Mouse (Mus musculus) lung, embryonic 16.5 days (tissue): ENCODE measurements at regions not wholly inside any gene's neighbourhood (a gene's known extent, or its start where the extent isn't known, plus 50 kb on each side); places are given as distances from the start of the nearest gene placed in this dataset.

ENCODE experiments used
- ATAC-seq: fragments of 200-750 bp; cut with Nextera tagmentation; 2 replicates; pipeline ENCODE4 v1.8.0; 2017; ENCODE audit warnings: low read depth, mild to moderate bottlenecking, moderate library complexity
- H3K27ac ChIP-seq: fragments of 300-500 bp; sonication (generic); 2 replicates; pipeline ENCODE4 v1.5.1; 2014; ENCODE audit warnings: mild to moderate bottlenecking, control low read depth, low read length
- H3K27me3 ChIP-seq: fragments of 300-500 bp; sonication (generic); 2 replicates; pipeline ENCODE4 v1.6.1; 2014; ENCODE audit warnings: low read depth, low read length, mixed read lengths; ENCODE audit not compliant: control insufficient read depth, insufficient read depth
- H3K36me3 ChIP-seq: fragments of 300-500 bp; sonication (generic); 2 replicates; pipeline ENCODE4 v1.6.1; 2014; ENCODE audit warnings: low read length; ENCODE audit not compliant: control insufficient read depth, insufficient read depth
- H3K4me1 ChIP-seq: fragments of 300-500 bp; sonication (generic); replicated peaks from 2 replicates; pipeline ENCODE4 v1.6.1; 2014; ENCODE audit warnings: low read length, mixed read lengths; ENCODE audit not compliant: control insufficient read depth, insufficient read depth
- H3K4me2 ChIP-seq: fragments of 300-500 bp; sonication (generic); 2 replicates; pipeline ENCODE4 v1.6.1; 2014; ENCODE audit warnings: low read depth, low read length, control low read depth
- H3K4me3 ChIP-seq: fragments of 300-500 bp; sonication (generic); 2 replicates; pipeline ENCODE4 v1.5.1; 2014; ENCODE audit warnings: mild to moderate bottlenecking, low read length, control low read depth
- H3K9ac ChIP-seq: fragments of 300-500 bp; sonication (generic); 2 replicates; pipeline ENCODE4 v1.6.1; 2014; ENCODE audit warnings: low read length, control low read depth
- H3K9me3 ChIP-seq: fragments of 300-500 bp; sonication (generic); 2 replicates; pipeline ENCODE4 v1.6.1; 2016; ENCODE audit warnings: low read length; ENCODE audit not compliant: control insufficient read depth
- WGBS: fragments of 180-500 bp; shearing (Covaris S2); extraction: QIAGEN DNeasy Blood & Tissue Kit; methylation state at CpG from one replicate; pipeline ENCODE4 v1.1.7; 2014; 5-methylcytosine and 5-hydroxymethylcytosine counted together

DNA sequence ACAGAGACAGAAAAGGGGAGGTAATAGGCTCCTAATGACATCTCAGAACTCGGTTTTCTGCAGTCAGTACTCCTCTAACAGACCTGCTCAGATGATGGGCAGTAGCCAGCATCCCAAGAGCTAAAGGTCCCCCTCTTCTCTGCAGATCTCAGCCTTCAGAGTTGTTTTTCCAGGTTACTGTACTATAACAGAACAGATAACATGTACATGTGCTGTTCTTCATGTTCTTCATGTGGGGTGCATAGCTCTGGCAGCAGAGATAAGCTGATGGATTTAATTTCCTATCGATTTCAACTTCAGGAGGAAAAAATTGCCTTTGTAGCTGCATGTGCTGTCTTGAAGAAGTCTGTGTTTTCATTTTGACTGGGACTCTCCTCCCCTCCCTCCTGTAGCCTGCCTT, 115.8 kb upstream of the Serp2 start:
- Histone ChIP-seq H3K27me3 (no peaks in the 10 kb centered on the region), H3K27ac (no peak overlapping the region), H3K36me3 (no peaks in the 10 kb centered on the region), H3K4me2 (no peak overlapping the region), H3K4me3 (no peak overlapping the region), H3K4me1 (peaks cover 23% of the 10 kb centered on the region), H3K9me3 (no peaks in the 10 kb centered on the region), H3K9ac (no peak overlapping the region)
- WGBS, result 67% methylated on average over 2 of the region's 2 CpGs
- no peak for ATAC-seq

DNA sequence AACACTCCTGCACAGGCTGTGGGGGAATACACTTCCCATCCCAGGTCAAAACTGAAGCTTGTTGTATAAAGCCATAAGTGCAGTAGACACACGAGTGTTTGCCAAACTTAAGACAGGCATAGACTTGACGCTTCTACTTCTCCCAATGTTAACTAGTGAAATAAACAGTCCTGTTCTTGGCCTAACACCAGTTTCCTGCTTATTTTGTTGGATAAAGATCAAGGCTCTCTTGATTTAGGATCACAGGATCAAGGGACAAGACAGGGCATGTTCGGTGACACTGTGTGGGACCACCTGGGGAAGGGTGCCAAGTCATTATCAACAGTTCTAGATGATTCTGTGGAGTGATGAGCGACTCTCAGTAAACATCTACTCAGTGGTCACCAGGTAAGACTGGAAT, 114.3 kb upstream of the Serp2 start:
- 40% methylated on average over 4 of the region's 4 CpGs for WGBS
- peak overlapping the region; percentile 41 for H3K27ac ChIP-seq
- H3K9ac ChIP-seq, result no peak overlapping the region
- H3K4me1 ChIP-seq, result peaks cover 23% of the 10 kb centered on the region
- ATAC-seq, result peak; percentile 49
- H3K4me2 ChIP-seq, result no peak overlapping the region
- H3K9me3 ChIP-seq, result no peaks in the 10 kb centered on the region
- no peaks in the 10 kb centered on the region for H3K27me3 ChIP-seq
- H3K36me3 ChIP-seq, result no peaks in the 10 kb centered on the region
- no peak overlapping the region for H3K4me3 ChIP-seq

DNA sequence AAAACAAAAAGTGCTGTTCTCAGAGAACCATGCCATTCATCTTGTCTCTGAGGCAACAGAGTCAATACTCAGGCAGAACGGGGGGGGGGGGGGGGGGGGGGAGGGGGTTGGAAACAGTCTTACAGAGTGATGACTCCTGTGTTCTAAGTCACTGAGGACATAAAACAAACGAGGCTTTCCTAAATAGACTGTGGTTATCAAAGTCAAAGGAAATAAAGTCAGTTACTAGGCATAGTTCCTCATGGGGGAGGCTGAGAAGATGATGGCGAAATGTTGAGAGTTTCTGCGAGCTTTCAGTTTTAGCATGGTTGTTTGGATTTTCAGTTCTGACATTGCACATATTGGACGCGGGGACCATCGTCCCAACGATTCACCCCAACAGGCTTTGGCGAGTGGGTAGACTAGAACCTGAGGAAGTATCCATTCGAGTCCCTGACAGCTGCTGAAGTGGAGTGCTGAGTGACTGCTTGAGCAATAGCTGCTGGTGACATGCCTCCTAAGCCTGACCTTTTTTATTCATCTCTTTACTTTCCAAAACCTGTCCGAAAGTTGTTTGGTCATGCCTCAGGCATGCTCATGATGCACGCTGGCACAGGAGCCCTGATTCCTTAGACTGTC, 109.2 kb upstream of the Serp2 start:
- H3K4me3 ChIP-seq, result no peak overlapping the region
- H3K4me1 ChIP-seq, result peaks cover 22% of the 10 kb centered on the region
- H3K27ac ChIP-seq, result no peak overlapping the region
- H3K9me3 ChIP-seq, result peaks cover 2% of the 10 kb centered on the region; the same call in 1 of the 2 replicates
- no peak overlapping the region for H3K4me2 ChIP-seq
- no peaks in the 10 kb centered on the region for H3K36me3 ChIP-seq
- no peaks in the 10 kb centered on the region for H3K27me3 ChIP-seq
- no peak overlapping the region for H3K9ac ChIP-seq
- 58% methylated on average over 12 of the region's 12 CpGs for WGBS
- ATAC-seq, result no peak

DNA sequence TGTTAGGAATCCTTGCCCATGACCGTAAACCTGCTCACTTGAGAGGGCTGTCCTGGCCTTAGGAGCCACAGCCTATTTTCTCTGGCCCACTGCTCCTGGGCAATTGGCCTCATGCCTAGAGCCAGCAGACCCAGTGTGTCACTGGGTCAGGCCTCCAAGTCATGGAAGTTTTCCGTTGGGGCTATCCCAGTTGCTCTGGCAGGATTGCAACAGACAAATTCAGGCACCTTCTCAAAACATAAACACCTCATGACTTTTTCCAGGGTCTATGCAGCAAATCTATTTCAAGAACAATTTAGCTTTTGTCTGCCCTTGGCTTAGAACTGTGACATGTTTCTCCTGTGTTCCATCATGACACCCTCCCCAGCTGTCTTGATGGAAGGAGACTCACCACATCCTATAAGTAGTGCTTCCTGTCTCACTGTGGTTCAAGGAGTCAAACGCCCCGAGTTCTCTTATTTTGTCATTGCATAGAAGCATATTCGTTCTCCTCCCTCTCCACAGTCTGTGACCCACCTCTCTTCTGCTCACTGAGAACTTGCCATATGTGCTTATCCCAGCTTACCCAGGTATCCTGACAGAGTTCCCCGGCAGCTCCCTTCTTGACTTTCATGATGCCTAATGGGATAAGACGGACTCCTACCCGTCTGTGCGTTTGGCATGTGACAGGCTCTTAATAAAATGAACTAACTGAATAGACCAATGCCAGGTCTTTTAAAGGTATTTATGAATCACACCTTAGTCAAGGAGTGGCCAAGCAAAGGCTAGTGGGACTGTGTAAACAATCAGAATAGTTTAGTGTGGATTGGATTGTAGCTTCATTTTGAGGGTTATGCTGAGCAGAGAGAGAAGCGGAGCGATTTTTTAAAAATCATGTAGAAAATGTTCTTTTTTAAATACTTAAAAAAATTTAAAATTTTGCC, 108.2 kb upstream of the Serp2 start:
- H3K4me3 ChIP-seq, result no peak overlapping the region
- H3K4me1 ChIP-seq, result peaks cover 19% of the 10 kb centered on the region
- H3K27ac ChIP-seq, result peak overlapping the region; percentile 62
- WGBS, result 52% methylated on average over 11 of the region's 11 CpGs
- H3K36me3 ChIP-seq, result no peaks in the 10 kb centered on the region
- no peaks in the 10 kb centered on the region for H3K27me3 ChIP-seq
- H3K4me2 ChIP-seq, result no peak overlapping the region
- ATAC-seq, result peak; percentile 60; the same call in 1 of the 2 replicates
- H3K9ac ChIP-seq, result no peak overlapping the region
- peaks cover 2% of the 10 kb centered on the region; the same call in 1 of the 2 replicates for H3K9me3 ChIP-seq

DNA sequence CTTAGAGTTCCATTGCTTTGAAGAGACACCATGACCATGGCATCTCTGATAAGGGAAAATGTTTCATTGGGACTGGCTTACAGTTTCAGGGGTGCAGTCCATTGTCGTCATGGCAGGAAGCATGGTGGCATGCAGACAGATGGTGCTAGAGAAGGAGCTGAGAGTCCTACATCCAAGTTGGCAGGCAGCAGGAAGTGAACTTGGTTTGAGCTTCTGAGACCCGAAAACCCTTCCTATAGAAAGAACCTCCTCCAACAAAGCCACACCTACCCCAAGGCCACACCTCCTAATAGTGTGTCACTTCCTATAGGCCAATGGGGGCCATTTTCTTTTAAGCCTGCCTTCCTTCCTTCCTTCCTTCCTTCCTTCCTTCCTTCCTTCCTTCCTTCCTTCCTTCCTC, 107.1 kb upstream of the Serp2 start:
- Histone ChIP-seq H3K27ac (no peak overlapping the region), H3K9ac (no peak overlapping the region), H3K4me1 (peaks cover 26% of the 10 kb centered on the region), H3K36me3 (no peaks in the 10 kb centered on the region), H3K27me3 (no peaks in the 10 kb centered on the region), H3K9me3 (peaks cover 2% of the 10 kb centered on the region; the same call in 1 of the 2 replicates), H3K4me3 (no peak overlapping the region), H3K4me2 (no peak overlapping the region)
- ATAC-seq, result no peak
- WGBS, result 87% methylated on average over 2 of the region's 2 CpGs

DNA sequence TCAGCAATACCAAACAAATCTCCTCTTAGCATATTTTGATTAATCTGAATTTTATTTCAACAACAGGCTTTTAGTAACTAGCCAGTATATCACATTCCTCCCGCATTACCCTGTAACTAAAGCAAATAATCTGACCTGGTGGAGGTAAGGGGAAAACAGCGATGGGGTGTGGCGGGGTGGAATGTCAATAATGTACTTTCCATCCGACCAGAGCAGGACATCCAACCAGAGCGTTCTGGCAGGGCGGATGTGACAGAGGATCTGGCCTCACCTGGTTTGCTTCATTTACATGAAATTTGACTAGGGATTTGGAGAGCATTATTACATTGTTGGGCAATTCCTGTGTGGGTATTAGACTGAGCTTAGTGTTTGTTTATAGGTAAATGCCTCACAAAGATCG, 106.2 kb upstream of the Serp2 start:
- H3K4me3 ChIP-seq, result no peak overlapping the region
- no peaks in the 10 kb centered on the region for H3K36me3 ChIP-seq
- H3K4me1 ChIP-seq, result peaks cover 35% of the 10 kb centered on the region
- no peaks in the 10 kb centered on the region for H3K27me3 ChIP-seq
- H3K4me2 ChIP-seq, result no peak overlapping the region
- no peak for ATAC-seq
- no peak overlapping the region for H3K9ac ChIP-seq
- WGBS, result 60% methylated on average over 7 of the region's 7 CpGs
- peak overlapping the region; percentile 80 for H3K27ac ChIP-seq
- peaks cover 2% of the 10 kb centered on the region; the same call in 1 of the 2 replicates for H3K9me3 ChIP-seq

DNA sequence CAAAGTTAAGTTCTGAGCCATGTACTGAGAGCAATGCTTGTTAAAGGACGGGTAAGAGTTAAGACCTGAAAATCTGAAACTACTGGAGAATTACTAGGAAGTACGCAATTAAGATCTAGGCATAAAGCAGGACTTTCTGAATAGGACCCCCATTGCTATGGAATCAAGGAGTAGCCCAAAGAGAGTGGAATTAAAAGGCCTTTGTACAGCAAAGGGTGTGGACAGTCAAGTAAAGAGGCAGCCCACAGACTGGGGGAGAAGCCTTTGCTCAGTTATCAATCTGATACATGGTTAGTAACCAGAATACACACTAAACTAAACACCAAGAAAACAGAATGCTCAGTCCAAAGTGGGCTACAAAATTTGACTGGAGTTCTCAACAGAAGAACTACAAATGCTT, 104.2 kb upstream of the Serp2 start:
- H3K4me2 ChIP-seq, result no peak overlapping the region
- WGBS, result 93% methylated on average over 2 of the region's 2 CpGs
- no peak overlapping the region for H3K4me3 ChIP-seq
- peaks cover 2% of the 10 kb centered on the region; the same call in 1 of the 2 replicates for H3K9me3 ChIP-seq
- H3K27me3 ChIP-seq, result no peaks in the 10 kb centered on the region
- peaks cover 40% of the 10 kb centered on the region for H3K4me1 ChIP-seq
- no peak overlapping the region for H3K9ac ChIP-seq
- no peak overlapping the region for H3K27ac ChIP-seq
- no peak for ATAC-seq
- H3K36me3 ChIP-seq, result no peaks in the 10 kb centered on the region

DNA sequence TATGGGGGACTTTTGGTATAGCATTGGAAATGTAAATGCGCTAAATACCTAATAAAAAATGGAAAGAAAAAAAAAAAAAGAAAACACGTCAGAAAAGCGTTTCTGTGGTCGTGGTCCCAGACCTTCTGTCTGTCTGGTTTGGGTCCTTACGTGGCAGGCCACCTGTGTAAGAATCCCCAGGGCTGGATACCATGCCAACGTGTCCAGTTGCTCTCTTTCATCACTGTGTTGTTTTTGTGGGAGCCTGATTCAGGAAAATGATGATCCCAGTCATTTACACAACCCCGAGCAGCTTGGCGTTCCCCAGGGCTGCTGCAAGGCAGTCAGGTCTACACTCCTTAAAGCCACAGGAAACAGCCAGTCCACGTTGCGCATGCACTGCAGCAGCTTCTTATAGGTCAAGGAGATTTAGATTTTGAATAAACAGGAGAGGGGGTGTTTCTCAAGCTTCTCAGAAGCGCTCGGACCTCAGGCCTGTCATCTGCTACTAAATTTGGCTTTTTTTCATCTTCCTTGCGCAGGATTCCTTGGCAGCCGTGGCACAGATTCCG, 102.3 kb upstream of the Serp2 start:
- Histone ChIP-seq H3K27me3 (no peaks in the 10 kb centered on the region), H3K9me3 (peaks cover 2% of the 10 kb centered on the region; the same call in 1 of the 2 replicates), H3K9ac (peak overlapping the region; percentile 42), H3K27ac (peak overlapping the region; percentile 44), H3K4me1 (peaks cover 32% of the 10 kb centered on the region), H3K4me3 (no peak overlapping the region), H3K36me3 (no peaks in the 10 kb centered on the region), H3K4me2 (no peak overlapping the region; the same call in 1 of the 2 replicates)
- peak; percentile 37; the same call in 1 of the 2 replicates for ATAC-seq
- 31% methylated on average over 15 of the region's 15 CpGs for WGBS
